Mouse (Mus musculus) regulatory T cell (primary cell): Measurements from ENCODE around the gene Atp2a3.

Experiments
- in situ Hi-C: fragments of 300-600 bp; cut with MboI, MseI; formaldehyde crosslinking; loops from one replicate; pipeline ENCODE4 v1.15.1; 2025; ENCODE audit warnings: high pct_unique_total_duplicates

The Atp2a3 gene

GRCm38 (mm10) chr11:72954216-72954615 is 6.8 kb upstream of the Atp2a3 start:
- in situ Hi-C loops, result no loop called here

DNA sequence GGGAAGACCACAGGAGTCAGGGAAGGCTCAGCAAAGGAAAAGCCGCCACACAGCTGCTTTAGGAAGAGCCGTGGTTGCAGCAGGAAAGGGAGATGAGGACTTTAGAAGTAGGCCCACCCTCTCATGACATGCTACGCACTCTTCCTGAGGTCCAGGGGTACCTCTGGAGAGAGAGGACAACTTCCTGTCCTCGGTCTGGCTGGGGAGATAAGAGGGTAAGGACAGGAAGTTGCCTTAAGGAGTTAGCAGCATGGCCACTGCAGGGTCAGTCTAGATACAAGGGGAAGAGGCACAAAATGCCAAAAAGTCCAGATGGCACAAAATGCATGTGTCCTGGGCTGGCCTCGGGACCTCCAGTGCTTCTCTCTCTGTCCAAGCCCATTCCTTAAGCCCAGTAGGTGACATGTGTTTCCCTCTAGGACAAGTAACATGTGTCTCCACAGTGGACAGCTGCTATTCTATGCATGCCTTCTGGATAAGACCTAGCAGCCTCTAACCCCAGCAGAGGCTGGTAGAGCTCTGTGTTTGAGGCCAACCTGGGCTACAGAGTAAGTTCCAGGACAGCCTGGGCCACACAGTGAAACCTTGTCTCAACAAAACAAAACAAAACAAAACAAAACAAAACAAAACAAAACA is 5.5 kb upstream of the Atp2a3 start:
- in situ Hi-C loops, result no loop called here

- in situ Hi-C loops, result no loop called here
Observed at GRCm38 (mm10) chr11:72957318-72957717, 3.7 kb upstream of the Atp2a3 start.

DNA sequence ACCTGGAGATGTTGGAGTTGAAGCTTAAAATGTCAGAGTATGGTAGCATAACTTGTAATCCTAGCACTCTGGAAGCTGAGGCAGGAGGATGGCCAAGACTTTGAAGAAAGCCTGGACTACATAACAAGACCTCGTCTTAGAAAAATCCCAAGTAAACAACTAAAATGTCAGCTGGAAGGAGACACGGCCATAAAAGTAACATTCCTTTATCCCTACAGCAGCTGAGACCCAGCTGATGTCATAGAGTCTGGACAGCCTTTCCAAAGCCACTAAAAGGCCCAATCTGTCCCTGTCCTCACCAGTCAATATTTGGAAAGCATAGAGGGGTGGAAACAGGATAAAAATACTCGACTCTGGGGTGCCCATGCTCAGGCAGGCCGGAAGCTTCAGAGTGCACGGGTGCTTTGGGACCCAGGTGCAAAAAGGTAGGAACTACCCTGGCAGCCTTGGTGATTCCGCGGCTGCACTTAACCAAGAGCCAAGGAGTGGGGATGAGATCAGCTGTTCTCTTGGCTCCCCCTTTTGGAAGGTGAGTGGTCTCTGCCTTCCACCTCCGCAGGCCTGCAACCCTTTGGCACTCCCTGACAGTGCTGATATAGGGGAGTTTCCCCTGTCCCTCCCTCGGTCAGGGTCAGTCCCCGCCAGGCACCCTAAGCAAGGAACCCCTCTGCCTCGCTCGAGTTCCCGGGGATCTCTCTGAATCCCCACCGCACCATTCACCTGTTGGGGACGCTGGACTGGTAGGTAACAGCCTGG is 867 bp upstream of the Atp2a3 start:
- in situ Hi-C loops, result no loop called here

DNA sequence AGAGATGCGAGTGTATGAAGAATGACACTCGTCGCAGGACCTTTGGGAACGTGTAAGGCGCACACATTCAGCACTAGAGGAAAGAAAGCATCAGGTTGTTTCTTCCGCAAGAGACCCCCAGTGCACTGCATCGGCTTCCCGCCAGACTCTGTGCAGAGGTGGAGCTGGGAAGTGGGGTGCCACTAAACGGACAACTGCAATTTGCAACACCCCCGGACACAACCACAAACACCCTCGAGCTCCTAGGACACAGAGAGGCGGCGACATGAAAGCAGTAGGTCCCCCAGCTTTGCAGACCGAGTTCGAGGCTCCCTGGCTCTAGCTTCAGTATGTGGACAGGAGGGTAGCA is 272 bp upstream of the Atp2a3 start:
- in situ Hi-C loops, result no loop called here

- in situ Hi-C loops, result no loop called here
Observed at GRCm38 (mm10) chr11:72962378-72962777, 1.4 kb downstream of the Atp2a3 start.

DNA sequence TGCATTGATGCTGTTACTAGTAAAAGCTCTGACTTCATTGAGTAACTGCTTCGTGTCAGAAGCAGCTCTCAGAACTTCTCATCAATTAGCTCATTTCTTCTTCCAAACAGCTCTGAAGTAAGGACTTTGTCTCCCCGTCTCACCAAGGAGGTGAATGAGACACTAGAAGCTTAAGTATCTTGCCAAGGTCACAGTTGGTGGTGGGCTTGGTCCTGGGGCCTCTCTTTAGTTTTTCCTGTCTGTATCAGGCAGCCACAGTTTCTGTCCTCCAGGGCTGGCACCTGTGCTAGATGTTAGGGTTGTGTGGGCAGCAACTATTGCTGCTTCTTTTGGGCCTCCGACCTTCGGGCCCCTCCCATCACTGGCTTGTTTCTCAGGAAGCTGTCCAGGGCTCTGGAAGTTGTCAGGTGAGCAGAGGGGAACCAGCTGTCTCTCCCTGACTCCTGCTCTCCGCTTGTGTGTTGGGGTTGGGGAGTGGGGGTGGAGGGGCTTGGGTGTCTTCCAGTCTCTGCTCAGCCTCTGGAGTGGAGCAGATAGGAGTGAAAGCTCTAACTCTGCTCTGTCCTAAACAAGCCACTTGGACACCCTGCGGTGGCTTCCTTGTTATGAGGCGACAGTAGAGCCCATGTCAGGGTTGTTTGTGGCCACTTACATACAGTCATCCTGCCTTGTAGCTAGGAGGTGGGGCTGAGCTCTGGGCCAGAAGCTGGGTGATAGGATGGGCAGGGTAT is 2.3 kb downstream of the Atp2a3 start:
- in situ Hi-C loops, result no loop called here

GRCm38 (mm10) chr11:72963789-72964294 is 2.9 kb downstream of the Atp2a3 start:
- in situ Hi-C loops, result no loop called here

DNA sequence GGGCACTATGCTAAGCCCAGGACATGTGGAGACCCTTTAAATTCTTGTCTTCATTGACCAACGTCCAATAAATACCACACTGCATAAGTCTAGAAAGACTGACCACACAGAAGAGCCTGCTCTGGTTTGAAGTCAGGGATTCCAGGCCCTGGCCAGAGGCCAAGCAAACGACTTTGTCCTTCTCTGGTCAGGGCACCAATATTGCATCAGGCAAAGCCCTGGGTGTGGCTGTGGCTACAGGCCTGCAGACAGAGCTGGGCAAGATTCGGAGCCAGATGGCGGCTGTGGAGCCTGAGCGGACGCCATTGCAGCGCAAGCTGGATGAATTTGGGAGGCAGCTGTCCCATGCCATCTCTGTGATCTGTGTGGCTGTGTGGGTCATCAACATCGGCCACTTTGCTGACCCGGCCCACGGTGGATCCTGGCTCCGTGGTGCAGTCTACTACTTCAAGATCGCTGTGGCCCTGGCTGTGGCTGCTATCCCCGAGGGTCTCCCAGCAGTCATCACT is 14.1 kb downstream of the Atp2a3 start:
- in situ Hi-C loops, result loop anchor here (5.0 kb wide), 1 partner anchor 38 kb away; no protein-coding TSS in a partner anchor

DNA sequence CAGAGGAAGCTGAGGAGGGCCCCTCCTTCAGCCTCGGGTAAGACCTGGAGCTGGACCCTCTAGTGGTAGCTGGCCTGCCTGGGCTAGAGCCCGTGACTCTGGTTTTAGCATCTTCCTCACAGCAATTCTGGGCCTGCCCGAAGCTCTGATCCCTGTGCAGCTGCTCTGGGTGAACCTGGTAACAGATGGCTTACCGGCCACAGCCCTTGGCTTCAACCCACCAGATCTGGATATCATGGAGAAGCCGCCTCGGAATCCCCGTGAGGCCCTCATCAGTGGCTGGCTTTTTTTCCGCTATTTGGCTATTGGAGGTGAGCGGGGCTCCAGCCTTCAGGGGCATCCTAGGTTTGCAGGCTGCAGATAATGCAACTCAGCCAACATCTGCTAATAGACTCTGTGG is 21.5 kb downstream of the Atp2a3 start:
- in situ Hi-C loops, result no loop called here

DNA sequence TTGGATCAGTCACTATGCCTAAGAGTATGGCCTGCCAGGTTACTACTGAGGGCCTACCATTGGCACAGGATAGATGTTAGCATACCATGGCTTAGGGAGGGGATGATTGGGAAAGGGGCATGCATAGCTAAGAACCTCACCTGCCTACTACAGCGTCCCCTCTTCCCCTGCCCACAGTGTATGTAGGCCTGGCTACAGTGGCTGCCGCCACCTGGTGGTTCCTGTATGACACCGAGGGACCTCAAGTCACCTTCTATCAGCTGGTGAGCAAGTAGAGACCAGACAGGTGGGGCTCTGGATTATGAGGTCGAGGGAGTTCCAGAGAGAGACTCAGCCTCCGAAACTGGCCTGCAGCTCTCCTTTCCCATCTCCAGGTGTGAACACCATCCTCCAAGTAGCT is 22.3 kb downstream of the Atp2a3 start:
- in situ Hi-C loops, result no loop called here

DNA sequence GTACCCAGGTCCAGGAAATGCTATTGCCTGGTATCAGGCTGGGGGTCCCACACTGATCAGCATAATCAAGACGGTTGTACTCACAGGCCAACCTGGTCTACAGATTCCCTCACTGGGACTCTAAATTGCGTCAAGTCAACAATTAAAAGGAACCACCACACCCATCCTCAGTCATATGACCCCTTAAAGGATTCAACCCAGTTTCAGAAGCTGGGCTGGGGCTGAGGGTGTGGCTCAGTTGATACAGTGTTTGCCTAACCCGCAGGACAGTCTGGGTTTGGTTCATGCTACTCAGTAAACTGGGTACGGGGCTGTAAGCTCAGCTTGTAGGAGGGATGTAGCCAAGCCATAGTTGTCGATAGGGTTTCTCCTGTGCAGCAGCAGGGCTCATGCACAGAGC is 25.8 kb downstream of the Atp2a3 start:
- in situ Hi-C loops, result no loop called here

GRCm38 (mm10) chr11:72987234-72987633 is 26.3 kb downstream of the Atp2a3 start:
- in situ Hi-C loops, result no loop called here

DNA sequence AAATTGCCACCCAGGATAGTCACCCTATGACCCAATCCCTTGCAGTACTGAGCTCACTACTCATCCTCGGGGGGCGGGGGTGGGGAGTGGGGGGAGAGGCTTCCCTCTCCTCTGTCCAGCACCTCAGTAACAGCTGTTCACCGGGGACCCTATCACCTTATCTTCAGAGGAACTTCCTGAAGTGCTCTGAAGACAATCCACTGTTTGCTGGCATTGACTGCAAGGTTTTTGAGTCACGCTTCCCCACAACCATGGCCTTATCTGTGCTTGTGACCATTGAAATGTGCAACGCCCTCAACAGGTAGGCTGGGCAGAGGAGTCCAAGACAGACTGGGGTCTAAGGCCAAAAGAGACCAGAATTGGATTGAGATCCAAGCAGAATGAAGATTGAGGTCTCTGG is 26.8 kb downstream of the Atp2a3 start:
- in situ Hi-C loops, result no loop called here

GRCm38 (mm10) chr11:72989044-72989443 is 28.1 kb downstream of the Atp2a3 start:
- in situ Hi-C loops, result no loop called here

- in situ Hi-C loops, result no loop called here
Observed at GRCm38 (mm10) chr11:72990688-72991087, 29.7 kb downstream of the Atp2a3 start.

- in situ Hi-C loops, result no loop called here
Observed at GRCm38 (mm10) chr11:72991961-72992360, 31.0 kb downstream of the Atp2a3 start.

- in situ Hi-C loops, result no loop called here
Observed at GRCm38 (mm10) chr11:72996346-72996745, 35.4 kb downstream of the Atp2a3 start.

GRCm38 (mm10) chr11:72996781-72997180 is 35.8 kb downstream of the Atp2a3 start:
- in situ Hi-C loops, result no loop called here

GRCm38 (mm10) chr11:72997529-72998326 is 36.8 kb downstream of the Atp2a3 start:
- in situ Hi-C loops, result no loop called here

DNA sequence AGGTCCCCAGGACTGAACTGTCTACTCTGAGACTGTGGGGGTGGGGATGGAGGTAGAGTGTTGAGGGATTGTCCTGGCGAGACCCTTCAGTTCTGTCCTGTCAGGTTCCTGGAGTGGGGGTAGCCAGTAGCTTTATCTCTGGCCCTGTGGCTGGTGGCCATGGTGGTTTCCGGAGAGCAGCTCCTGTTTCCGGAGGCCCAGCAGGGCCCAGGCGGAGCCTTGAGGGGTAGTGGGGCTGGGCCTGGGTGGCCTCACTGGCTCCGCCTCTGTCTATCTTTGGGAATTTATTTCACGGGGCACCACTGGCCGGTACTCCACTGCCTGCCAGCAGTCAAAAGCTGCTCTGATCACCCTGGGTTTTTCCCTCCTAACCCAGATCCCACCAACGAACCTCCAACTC is 37.8 kb downstream of the Atp2a3 start, which contains the start of gene P2rx1:
Gene P2rx1 (plus strand): TSS at position 333 of the 400 bp plus-strand sequence.
- in situ Hi-C loops, result no loop called here
